Mouse (Mus musculus) brain, embryonic 14.5 days (tissue): Measurements from ENCODE around the gene Iqcb1.

ENCODE experiments used
- CTCF ChIP-seq: fragments of 200-500 bp; IDR thresholded peaks from 2 replicates; pipeline ENCODE4 v1.5.1; 2012; ENCODE audit warnings: inconsistent platforms, mild to moderate bottlenecking, moderate library complexity, borderline replicate concordance; ENCODE audit not compliant: insufficient read depth, insufficient read length; ENCODE audit errors: extremely low read depth
- POLR2A ChIP-seq: fragments of 200-500 bp; IDR thresholded peaks from 2 replicates; pipeline ENCODE4 v1.6.1; 2012; ENCODE audit warnings: mild to moderate bottlenecking, inconsistent platforms, borderline replicate concordance; ENCODE audit not compliant: poor library complexity, insufficient read depth, insufficient read length, severe bottlenecking; ENCODE audit errors: extremely low read depth

DNA sequence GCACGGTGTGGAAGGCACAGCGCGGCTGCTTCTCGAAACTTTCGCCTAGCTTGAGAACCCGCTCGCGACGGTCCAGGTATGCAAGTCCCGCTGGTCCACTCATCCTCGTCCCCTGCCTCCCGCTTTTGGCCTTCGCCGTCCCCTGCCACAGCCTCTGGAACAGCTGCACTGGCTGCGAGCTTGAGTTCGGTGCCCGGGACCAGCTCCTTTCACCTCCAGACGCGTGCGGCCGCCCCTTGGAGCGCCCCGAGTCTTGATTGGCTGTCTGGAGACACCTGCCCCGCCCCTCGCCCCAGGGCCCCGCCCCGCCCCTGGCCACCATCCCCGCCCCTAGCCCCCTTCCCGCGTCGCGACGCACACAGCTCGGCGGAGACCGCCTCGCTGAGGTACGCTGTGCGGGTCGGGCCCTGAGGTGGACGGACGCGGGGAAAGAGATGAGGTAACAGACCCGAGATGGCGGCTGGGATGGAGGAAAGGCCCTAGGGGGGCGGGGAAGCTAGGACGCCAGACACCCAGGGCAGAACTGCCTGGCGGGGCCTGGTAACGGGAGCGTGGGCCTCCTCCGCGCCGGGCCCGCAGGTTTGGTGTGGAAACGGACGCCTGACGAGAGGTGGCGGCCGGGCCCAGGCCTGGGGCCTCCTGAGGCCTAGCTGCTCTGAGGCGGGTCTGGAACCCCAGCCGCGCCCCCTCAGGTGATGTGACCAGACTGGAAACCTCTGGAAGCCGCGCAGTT is at the start of gene Iqcb1:
- TF ChIP-seq CTCF: no peak
- TF ChIP-seq POLR2A: peak; percentile 70; the same call in 1 of the 2 replicates
